Mouse (Mus musculus): ENCODE results near the gene Vmn2r88. TPM values are rescaled to one million over a fixed set of nuclear protein-coding genes. Genes with fewer than 3 reads are reported as not detected.

The Vmn2r88 gene
- polyA plus RNA-seq, 1 experiment from 2014 or later = not detected

Other genes starting within 250 kb of the Vmn2r88 start
- not detected in 2 replicates for gene Rnase2b, start 248.6 kb upstream of the Vmn2r88 start, polyA plus RNA-seq (2016; fragmentation: Nextera tagmentation; extraction: Ambion mirVana)
- gene Ang2, start 211.7 kb upstream of the Vmn2r88 start, polyA plus RNA-seq (2016; fragmentation: Nextera tagmentation; extraction: Ambion mirVana) = not detected in 2 replicates
- not detected in 2 replicates for gene Ear14, start 207.4 kb upstream of the Vmn2r88 start, polyA plus RNA-seq (2016; fragmentation: Nextera tagmentation; extraction: Ambion mirVana)
- gene Rnase2a, start 154.7 kb upstream of the Vmn2r88 start, polyA plus RNA-seq (2016; fragmentation: Nextera tagmentation; extraction: Ambion mirVana) = not detected in 2 replicates
- gene Gm7247, start 49.1 kb upstream of the Vmn2r88 start, polyA plus RNA-seq (2016; fragmentation: Nextera tagmentation; extraction: Ambion mirVana) = not detected in 2 replicates
- gene Vmn2r89, start 41.0 kb downstream of the Vmn2r88 start, polyA plus RNA-seq (2016; fragmentation: Nextera tagmentation; extraction: Ambion mirVana) = not detected in 2 replicates
- not detected in 2 replicates for gene Gm5622, start 142.0 kb downstream of the Vmn2r88 start, polyA plus RNA-seq (2016; fragmentation: Nextera tagmentation; extraction: Ambion mirVana)
- not detected in 2 replicates for gene Gm17175, start 163.2 kb downstream of the Vmn2r88 start, polyA plus RNA-seq (2016; fragmentation: Nextera tagmentation; extraction: Ambion mirVana)
- not detected in 2 replicates for gene Gm17174, start 181.3 kb downstream of the Vmn2r88 start, polyA plus RNA-seq (2016; fragmentation: Nextera tagmentation; extraction: Ambion mirVana)
- not detected in 2 replicates for gene Gm17078, start 200.5 kb downstream of the Vmn2r88 start, polyA plus RNA-seq (2016; fragmentation: Nextera tagmentation; extraction: Ambion mirVana)
- not detected in 2 replicates for gene Gm4181, start 224.8 kb downstream of the Vmn2r88 start, polyA plus RNA-seq (2016; fragmentation: Nextera tagmentation; extraction: Ambion mirVana)